Mouse (Mus musculus) heart, adult 2 months (tissue): ENCODE results near the gene Ccl2. TPM values are rescaled to one million over a fixed set of nuclear protein-coding genes. Genes with fewer than 3 reads are reported as not detected.

Experiments
- DNase-seq, 2 experiments: peaks; one replicate each; pipeline ENCODE4 v3.0.0; 2021
- H3K27ac ChIP-seq: fragments of 200-600 bp; 2 replicates; pipeline ENCODE4 v1.8.1; 2022
- H3K27me3 ChIP-seq: fragments of 200-500 bp; 2 replicates; pipeline ENCODE4 v1.6.1; 2012; ENCODE audit warnings: mild to moderate bottlenecking, low read length, inconsistent platforms, mixed read lengths; ENCODE audit not compliant: control insufficient read depth, insufficient read depth
- H3K36me3 ChIP-seq: fragments of 200-500 bp; 2 replicates; pipeline ENCODE4 v1.6.1; 2012; ENCODE audit warnings: low read length, inconsistent platforms; ENCODE audit not compliant: control insufficient read depth, insufficient read depth
- H3K4me1 ChIP-seq: fragments of 200-500 bp; 2 replicates; pipeline ENCODE4 v1.6.1; 2011; ENCODE audit warnings: low read length; ENCODE audit not compliant: control insufficient read depth, insufficient read depth
- H3K4me3 ChIP-seq: fragments of 200-600 bp; 2 replicates; pipeline ENCODE4 v1.8.1; 2022
- H3K79me2 ChIP-seq: fragments of 200-500 bp; replicated peaks from 2 replicates; pipeline ENCODE4 v1.6.1; 2012; ENCODE audit warnings: mild to moderate bottlenecking, inconsistent platforms, low read length, moderate library complexity, mixed read lengths; ENCODE audit not compliant: control insufficient read depth, insufficient read depth
- H3K9ac ChIP-seq: fragments of 200-500 bp; 2 replicates; pipeline ENCODE4 v1.6.1; 2012; ENCODE audit warnings: low read depth, mild to moderate bottlenecking, control low read depth, inconsistent platforms, low read length, mixed read lengths
- CTCF ChIP-seq: fragments of 200-600 bp; IDR thresholded peaks from 2 replicates; pipeline ENCODE4 v1.8.1; 2022; ENCODE audit warnings: antibody characterized with exemption, mild to moderate bottlenecking, moderate library complexity
- EP300 ChIP-seq: fragments of 200-500 bp; IDR thresholded peaks from 2 replicates; pipeline ENCODE4 v1.6.1; 2011; ENCODE audit warnings: low read depth, low read length, control low read depth; ENCODE audit not compliant: insufficient read depth
- POLR2A ChIP-seq: fragments of 200-500 bp; IDR thresholded peaks from 2 replicates; pipeline ENCODE4 v1.6.1; 2011; ENCODE audit warnings: mild to moderate bottlenecking, low read depth, low read length, control low read depth; ENCODE audit not compliant: insufficient read depth
- WGBS: fragments of 180-500 bp; shearing (Covaris S2); methylation state at CpG from one replicate; pipeline ENCODE4 v1.1.7; 2018; 5-methylcytosine and 5-hydroxymethylcytosine counted together
- intact Hi-C: fragments of 180-260 bp; cut with DNase I; formaldehyde crosslinking; loops from one replicate; pipeline ENCODE4 v1.15.1; 2025
- polyA plus RNA-seq: library from polyadenylated mRNA; depleted of rRNA; stranded (reverse); fragments of >200 nt; gene quantifications from 2 replicates; pipeline ENCODE4 v1.2.3, GENCODE M21; 2012
- total RNA-seq, 2 experiments: library from RNA; stranded (reverse); gene quantifications; 2 replicates each; pipeline ENCODE4 v1.2.3; 2021

Ccl2 gene
- total and polyA plus RNA-seq, 3 experiments: 1.1 to 4.6 (median 1.6) TPM

DNA sequence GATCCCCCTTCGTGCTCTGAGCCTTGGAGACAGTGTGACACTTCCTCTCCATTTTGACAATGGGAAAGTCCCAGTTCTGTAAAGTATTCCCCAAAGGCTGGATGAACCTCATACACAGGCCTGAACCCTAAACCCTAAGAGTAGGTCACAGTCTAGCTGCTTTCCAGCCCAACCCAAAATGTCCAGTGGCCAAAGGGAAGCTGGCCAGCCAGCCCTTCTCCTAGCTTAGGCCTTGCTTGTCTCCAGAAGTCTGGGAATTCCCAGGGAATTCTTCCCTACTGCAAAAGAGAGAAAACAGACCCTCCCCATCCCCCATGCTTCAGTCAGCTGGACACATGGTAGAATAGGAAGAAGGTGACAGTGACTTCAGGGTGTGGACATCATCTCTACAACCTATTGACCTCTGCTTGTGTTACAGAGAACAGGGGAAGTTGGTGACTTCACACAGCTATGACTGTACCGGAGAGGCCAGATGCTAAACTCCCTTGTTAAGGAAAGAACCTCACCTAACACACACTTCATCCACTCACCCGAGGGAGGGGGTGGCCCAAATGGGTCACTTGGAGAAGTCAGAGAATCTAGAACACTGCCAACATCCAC is 19.1 kb upstream of the Ccl2 start:
- DNase-seq: peak; percentile 54 to 60
- H3K4me3 ChIP-seq: no peak overlapping the region
- no peaks in the 10 kb centered on the region for H3K27me3 ChIP-seq
- no peak overlapping the region for H3K27ac ChIP-seq
- H3K36me3 ChIP-seq: no peaks in the 10 kb centered on the region
- no peak for TF ChIP-seq CTCF
- no peak for TF ChIP-seq POLR2A
- TF ChIP-seq EP300: no peak
- 28% methylated on average over 3 of the region's 3 CpGs for WGBS
- H3K4me1 ChIP-seq: peaks cover 6% of the 10 kb centered on the region
- intact Hi-C loops: loop anchor here (2.0 kb wide), 1 partner anchor 17 kb away; no protein-coding TSS in a partner anchor
- H3K9ac ChIP-seq: no peak overlapping the region
- no peaks in the 10 kb centered on the region for H3K79me2 ChIP-seq

DNA sequence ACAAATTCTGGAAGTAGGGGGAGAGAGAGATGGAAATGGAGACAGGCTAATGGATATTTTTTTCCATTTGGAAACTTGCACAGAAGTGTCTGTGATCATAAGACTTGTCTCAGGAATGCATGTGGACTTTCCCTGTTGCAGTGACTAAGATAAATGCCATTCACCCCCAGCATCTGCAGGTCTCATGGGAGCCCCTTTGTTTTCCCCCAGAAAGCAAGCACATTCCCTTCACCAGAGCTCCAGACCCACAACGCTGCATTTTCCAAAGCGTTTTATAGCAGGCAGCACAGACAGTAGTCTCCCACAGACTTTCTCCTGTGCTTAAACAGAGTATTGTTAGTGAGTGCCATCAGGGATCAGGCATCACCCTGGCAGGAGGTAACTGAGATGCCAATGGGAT is 16.0 kb upstream of the Ccl2 start:
- Histone ChIP-seq H3K36me3 (no peaks in the 10 kb centered on the region), H3K79me2 (no peaks in the 10 kb centered on the region), H3K9ac (no peak overlapping the region), H3K27ac (no peak overlapping the region), H3K4me3 (no peak overlapping the region), H3K27me3 (no peaks in the 10 kb centered on the region), H3K4me1 (no peaks in the 10 kb centered on the region)
- no peak for DNase-seq
- TF ChIP-seq CTCF: no peak
- no peak for TF ChIP-seq EP300
- no peak for TF ChIP-seq POLR2A
- 22% methylated on average over 2 of the region's 2 CpGs for WGBS
- intact Hi-C loops: no loop called here

DNA sequence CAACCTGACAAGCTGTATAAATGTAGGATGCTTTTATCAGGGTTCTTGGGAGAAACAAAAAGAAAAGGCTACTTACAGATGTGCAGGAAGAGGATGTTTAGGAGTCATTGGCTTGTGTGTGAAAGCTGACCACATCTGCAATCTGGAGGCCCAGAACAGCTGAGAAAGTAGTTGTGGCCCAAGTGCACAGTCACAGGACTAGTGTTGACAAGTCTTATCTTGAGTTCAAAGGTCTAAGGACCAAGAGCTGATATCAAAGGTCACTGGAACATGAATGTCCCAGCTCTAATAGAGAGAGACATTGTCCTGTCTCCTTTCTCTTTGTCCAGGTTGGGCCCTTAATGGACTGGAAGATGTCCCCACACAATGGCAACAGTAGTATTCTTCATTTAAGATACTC is 15.6 kb upstream of the Ccl2 start:
- DNase-seq: no peak
- intact Hi-C loops: no loop called here
- Histone ChIP-seq H3K27me3 (no peaks in the 10 kb centered on the region), H3K4me3 (no peak overlapping the region), H3K9ac (no peak overlapping the region), H3K79me2 (no peaks in the 10 kb centered on the region), H3K4me1 (no peaks in the 10 kb centered on the region), H3K36me3 (no peaks in the 10 kb centered on the region), H3K27ac (no peak overlapping the region)
- TF ChIP-seq CTCF: no peak
- no peak for TF ChIP-seq EP300
- TF ChIP-seq POLR2A: no peak

DNA sequence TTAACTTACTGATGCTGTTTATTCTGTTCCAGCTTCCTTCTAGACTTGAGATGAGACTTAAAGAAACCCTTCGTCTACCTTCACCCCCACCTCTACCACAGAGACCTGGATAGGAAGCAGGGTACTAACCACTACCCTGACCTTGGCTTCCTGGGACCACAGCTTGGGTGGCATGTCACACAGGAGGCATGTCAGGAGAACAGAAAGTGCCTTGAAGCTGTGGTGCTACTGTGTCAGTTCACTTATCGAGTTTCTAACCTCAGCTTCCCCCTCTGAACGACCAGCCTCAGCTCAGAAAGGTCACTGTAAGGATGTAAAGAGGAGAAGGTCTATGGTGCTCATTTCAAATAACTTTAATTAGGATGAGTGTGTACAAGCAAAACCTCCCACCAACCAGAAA is 14.0 kb upstream of the Ccl2 start:
- H3K36me3 ChIP-seq: no peaks in the 10 kb centered on the region
- TF ChIP-seq CTCF (no peak), POLR2A (no peak), EP300 (no peak)
- 69% methylated on average over 3 of the region's 3 CpGs for WGBS
- no peak overlapping the region for H3K27ac ChIP-seq
- H3K79me2 ChIP-seq: no peaks in the 10 kb centered on the region
- intact Hi-C loops: no loop called here
- no peaks in the 10 kb centered on the region for H3K27me3 ChIP-seq
- DNase-seq: no peak
- no peaks in the 10 kb centered on the region for H3K4me1 ChIP-seq
- H3K9ac ChIP-seq: no peak overlapping the region
- no peak overlapping the region for H3K4me3 ChIP-seq

DNA sequence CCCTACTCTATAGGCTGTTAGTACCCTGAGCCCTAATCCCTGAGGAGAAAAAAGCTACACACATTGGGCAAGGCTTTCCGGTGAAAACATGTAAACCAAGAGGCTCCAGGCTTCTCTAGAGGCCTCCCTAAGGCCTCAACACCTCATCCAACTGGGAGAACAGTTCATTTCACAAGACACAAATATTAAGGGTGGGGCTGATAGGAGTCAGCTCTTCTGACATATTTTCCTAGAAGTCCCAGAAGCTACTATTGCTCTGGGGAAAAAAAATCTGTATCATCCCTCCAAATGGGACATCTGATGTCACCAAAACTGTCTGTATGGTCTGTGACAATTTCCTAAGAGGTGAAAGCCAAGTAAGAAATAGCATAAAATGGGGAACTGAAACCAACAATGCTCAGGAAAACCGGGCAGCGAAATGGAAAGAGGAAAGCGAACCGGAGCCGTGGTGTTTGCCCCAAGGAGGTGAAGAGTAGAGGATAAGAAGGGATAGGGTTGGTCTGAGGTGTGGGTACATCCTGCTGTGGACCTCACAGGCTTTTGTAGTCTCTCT is 12.8 kb upstream of the Ccl2 start:
- no peak overlapping the region for H3K9ac ChIP-seq
- WGBS: 74% methylated on average over 6 of the region's 6 CpGs
- no peaks in the 10 kb centered on the region for H3K4me1 ChIP-seq
- no peaks in the 10 kb centered on the region for H3K36me3 ChIP-seq
- TF ChIP-seq CTCF: no peak
- no peak for TF ChIP-seq EP300
- no peak for TF ChIP-seq POLR2A
- peak in 1 of 2 experiments; percentile 11 for DNase-seq
- no peak overlapping the region for H3K27ac ChIP-seq
- intact Hi-C loops: no loop called here
- no peaks in the 10 kb centered on the region for H3K27me3 ChIP-seq
- H3K79me2 ChIP-seq: no peaks in the 10 kb centered on the region
- no peak overlapping the region for H3K4me3 ChIP-seq

DNA sequence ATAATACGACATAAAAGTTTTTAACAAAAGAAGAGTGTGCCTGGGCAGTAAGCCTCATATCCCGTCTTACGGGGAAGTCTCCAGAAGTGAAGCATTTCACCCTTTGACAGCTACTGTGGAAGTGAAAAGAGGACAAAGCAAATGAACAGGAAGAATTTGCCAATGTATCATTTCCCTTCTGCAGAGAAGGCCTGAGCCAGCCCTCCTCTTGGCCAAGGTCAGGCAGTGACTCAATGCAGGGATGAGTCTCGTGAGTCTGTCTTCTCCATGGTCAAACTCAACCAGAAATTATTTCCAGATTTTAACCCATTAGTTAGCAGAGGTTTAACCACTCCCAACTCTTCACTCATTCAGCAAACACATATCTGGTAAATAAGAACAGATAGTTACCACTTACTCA is 11.6 kb upstream of the Ccl2 start:
- peak in 1 of 2 experiments; percentile 13 for DNase-seq
- no peak overlapping the region for H3K4me3 ChIP-seq
- H3K27me3 ChIP-seq: no peaks in the 10 kb centered on the region
- H3K4me1 ChIP-seq: no peaks in the 10 kb centered on the region
- intact Hi-C loops: no loop called here
- H3K79me2 ChIP-seq: no peaks in the 10 kb centered on the region
- WGBS: 49% methylated on average over 4 of the region's 4 CpGs
- TF ChIP-seq CTCF (no peak), EP300 (no peak), POLR2A (no peak)
- H3K36me3 ChIP-seq: no peaks in the 10 kb centered on the region
- H3K27ac ChIP-seq: no peak overlapping the region
- no peak overlapping the region for H3K9ac ChIP-seq
